Mouse (Mus musculus): ENCODE results near the gene Tnni2.

Tnni2 gene

DNA sequence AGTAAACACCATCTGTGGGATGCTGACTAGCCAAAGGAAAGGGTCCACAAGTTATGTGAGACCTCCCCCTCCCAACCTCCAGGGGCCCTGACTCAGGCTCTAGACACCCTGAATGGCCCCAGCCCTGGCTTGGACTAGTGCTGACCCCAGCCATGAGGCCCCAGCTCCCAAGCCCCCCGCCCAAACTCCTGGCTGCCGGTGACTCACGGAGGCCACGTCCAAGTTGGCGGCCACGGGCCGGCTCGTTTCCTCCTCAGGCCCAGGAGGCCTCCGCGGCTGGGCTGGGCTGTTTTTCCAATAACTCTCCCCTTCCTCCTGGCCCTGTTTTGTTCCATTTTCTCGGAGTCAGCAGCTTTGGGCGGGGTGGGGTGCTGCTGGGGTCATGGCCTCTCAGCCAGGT lies 43.2 kb downstream of the Tnni2 start:
- no peak for DNase-seq

DNA sequence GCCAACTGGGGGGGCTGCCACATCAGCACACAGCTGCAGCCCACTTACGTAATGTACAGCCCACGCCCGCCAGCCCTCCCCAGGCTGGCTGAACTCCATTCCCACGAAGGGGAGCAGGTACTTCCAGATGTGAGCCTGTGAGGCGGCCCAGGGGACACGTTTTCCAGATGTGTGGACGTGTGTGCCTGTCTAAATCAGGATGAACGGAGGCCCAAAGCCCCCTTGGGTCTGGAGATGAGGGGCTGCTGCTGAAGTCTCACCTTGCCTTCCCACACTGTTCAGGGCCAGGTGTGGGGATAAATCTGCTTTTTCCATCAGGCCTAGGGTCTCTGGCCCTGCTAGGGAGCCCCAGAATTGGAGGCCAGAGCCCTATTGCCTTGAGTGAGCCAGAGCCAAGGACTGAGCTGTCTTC lies 45.1 kb downstream of the Tnni2 start:
- no peak for DNase-seq

DNA sequence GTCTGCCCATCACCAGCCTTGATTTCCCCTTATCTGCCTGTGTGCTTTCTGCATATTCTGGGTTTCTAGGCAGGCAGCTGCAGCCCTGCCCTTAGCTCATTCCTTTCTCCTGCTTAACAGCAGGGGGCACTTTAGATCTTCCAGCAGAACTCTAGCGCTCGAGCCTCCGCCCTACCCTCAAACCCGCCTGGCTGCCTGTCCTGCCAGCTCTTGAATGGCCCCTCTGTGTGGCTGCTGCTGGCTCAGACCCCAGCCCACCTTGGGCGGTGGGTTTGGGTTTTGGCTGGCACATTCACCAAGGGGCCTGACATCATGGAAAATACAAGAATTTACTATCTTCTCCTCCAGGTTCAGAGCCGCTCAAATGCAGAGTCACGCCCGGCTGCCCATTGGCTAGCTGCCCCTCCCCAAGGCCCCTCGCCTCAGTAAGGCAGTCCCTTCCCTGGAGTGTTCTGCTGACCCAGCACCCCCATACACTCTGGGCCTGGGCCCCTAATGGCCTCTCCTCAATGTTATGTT lies 45.8 kb downstream of the Tnni2 start:
- DNase-seq = peak in 1 of 2 experiments; percentile 7

DNA sequence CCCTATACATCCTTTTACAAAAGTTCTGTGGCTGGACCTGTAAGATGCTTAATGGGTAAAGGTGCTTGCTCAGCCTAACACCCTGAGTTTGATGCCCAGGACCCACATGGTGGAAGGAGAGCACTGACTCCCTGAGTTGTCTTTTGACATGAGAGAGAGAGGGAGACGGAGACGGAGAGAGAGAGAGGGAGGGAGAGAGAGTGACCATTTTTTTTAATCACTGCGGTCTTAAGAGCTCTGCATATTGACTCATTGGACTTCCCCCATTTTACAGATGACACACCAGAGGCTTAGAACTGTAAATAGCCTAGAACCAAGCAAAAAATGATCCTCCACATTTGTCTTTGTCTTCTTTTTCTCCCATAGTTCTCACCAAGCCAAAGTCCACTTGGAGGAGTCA lies 46.4 kb downstream of the Tnni2 start:
- no peak for DNase-seq

DNA sequence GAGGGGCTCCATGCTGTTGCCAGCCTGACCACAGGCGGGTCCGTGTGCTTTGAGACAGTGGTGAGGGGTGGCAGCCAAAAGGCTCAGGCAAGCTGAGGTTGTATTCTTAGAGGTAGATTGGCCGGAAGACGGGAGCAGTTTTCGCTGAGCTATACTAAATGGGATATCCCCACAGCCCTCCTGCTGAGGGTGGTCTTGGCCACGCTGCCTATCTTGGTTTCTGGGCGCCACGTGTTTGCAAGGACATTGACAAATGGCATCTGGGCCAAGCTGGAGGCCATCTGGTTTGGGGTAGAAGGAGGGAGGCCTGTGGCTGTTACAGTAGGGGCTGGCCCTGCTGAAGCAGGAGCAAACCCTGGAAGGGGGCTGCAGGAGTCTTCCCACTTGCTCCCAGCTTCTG lies 51.9 kb downstream of the Tnni2 start:
- no peak for DNase-seq
